Mouse (Mus musculus) inflammation-experienced regulatory T-cells, adult 6 months (primary cell): ENCODE results near the gene Rasgrp3. TPM values are rescaled to one million over a fixed set of nuclear protein-coding genes. Genes with fewer than 3 reads are reported as not detected.
A peak's percentile ranks its signal among the peaks of the same experiment; 100 is the strongest.

ENCODE experiments used
- ATAC-seq: one replicate; pipeline ENCODE4 v1.8.0; 2017
- polyA plus RNA-seq, 3 experiments: library from polyadenylated mRNA; unstranded; fragments of 100-300 nt; shearing (Covaris generic); gene quantifications; one replicate each; pipeline ENCODE4 v1.2.1; 2017

The Rasgrp3 gene
- polyA plus RNA-seq, 3 experiments from 2014 or later = 0.65 to 1.3 TPM; not detected in 1

DNA sequence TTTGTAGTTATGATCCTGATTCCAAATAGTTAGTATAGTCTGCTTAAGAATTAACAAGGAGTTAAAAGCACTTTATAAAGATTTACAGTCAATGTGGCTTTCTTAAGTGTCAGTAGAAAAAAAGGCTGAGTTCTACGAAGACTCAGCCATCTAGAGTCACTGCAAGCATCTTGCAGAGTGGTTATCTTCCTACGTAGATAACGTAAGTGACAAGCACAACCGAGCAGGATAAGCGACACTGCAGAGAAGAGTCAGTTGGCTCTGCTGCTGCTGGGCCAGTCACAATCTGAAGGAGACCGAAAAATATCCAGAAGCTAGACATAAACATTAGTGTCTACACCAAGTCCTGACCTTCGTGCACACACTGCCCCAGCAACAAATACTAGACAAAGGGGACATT lies 107.7 kb downstream of the Rasgrp3 start:
- ATAC-seq = no peak

GRCm38 (mm10) chr17:75544262-75544661 lies 108.6 kb downstream of the Rasgrp3 start:
- no peak for ATAC-seq

DNA sequence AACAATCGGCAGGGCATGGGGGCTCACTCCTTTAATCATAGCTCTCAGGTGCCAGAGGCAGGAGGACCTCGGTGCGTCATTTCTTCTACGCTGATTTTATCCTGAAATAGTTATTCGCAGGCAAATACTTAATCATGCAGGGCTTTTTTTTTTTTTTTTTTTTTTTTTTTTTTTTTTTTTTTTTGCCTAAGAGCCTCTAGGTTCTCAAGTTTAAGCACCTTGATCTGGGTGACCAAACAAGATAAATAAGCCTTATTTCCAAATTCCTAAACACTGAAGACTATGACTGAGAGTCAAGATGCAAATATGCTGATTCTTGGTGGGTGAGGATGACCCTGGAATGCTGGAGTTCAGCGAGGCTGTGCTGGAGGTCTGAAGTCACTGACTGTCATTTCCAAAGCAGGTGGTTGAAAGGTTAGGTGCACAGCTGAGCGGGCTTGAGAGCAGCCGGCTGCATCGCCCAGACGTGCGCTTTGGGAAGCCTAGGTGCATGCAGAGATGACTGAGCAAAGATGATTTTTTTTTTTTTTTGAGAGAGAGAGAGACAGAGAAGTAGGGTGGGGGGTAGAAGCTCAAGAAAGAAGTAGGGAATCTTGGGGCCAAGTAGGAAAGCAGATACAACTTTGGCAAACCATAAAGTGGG lies 115.2 kb downstream of the Rasgrp3 start:
- no peak for ATAC-seq

GRCm38 (mm10) chr17:75551512-75552400 lies 116.1 kb downstream of the Rasgrp3 start, which contains the start of gene Fam98a:
TSS of gene Fam98a (minus strand) at chr17:75551946.
- peak; percentile 93 for ATAC-seq

DNA sequence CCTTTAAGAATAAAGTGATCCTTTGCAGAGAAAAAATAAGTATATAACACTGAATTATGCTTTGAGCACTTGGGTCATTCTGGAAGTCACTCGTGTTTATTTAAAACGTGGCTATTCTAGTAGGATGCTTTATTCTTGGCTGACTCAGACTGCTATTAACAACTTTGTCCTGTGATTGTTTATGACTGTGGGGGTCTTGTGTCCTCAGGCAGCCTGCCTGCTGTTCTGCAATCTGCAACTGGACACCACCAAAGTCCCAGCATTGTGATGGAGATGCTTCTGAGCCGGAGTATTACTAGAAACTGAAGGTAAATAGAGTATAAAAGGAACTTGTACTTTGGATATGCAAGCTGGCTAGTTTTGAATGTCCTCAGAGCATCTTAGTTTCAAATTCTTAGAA lies 121.3 kb downstream of the Rasgrp3 start:
- no peak for ATAC-seq

DNA sequence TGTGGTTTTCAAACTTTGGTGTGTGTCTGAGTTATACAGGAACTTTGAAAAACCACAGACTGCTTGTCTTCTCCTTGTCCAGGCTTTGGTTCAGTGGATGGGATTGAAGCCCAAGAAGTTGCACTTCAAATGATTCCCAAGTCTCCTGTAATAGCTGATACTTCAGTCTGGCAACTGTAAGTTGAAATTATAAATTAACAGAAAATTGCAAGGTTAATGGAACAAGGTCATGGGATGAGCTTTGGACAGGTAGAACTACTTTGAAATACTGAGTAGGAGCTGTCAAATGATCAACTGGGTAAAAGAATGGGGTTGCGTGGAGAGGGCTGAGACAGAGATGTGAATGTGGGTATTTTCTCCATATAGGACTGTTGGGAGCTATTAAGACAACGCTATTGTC lies 122.3 kb downstream of the Rasgrp3 start:
- no peak for ATAC-seq

GRCm38 (mm10) chr17:75575608-75576007 lies 139.9 kb downstream of the Rasgrp3 start:
- no peak for ATAC-seq

Other genes with a start within 250 kb of the Rasgrp3 start
- gene Fam98a, start 116.0 kb downstream of the Rasgrp3 start, polyA plus RNA-seq = 10 to 100 TPM; 10.5 to 13.6 (median 12.5) TPM